Mouse (Mus musculus): ENCODE data around the gene Als2cr12.
"Not testable (repeated sequence)": the region's sequence is repeated elsewhere in the genome, so short reads cannot be mapped to it uniquely, and the experiment has no call there.

DNA sequence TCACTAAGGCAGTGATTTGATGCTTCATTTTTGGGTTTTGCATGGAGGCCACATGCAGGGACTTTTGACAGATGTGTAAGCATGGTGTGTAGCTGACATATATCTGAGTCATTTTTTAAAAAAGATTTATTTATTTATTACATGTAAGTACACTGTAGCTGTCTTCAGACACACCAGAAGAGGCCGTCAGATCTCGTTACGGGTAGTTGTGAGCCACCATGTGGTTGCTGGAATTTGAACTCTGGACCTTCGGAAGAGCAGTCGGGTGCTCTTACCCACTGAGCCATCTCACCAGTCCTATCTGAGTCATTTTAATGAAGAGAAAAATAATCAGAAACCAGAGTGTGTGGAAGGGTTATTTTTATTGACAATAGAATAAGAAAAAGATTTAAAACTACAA, 86.2 kb downstream of the Als2cr12 start:
- TF ChIP-seq CTCF (IDR thresholded peaks at IDR 0.05; ENCODE audit: control insufficient read depth, insufficient read depth, insufficient replicate concordance, low read depth, low read length); POLR2A (IDR thresholded peaks at IDR 0.05; ENCODE audit: control insufficient read depth, low read depth, low read length): not testable (repeated sequence)

All from testis, adult 2 months (tissue).